Mouse (Mus musculus) limb, embryonic 14.5 days (tissue): ENCODE measurements around the gene Tnik. TPM values are rescaled to one million over a fixed set of nuclear protein-coding genes. Genes with fewer than 3 reads are reported as not detected.

ENCODE experiments used
- ATAC-seq: fragments of 200-750 bp; cut with Nextera tagmentation; 2 replicates; pipeline ENCODE4 v1.8.0; 2017; ENCODE audit warnings: low read depth, moderate number of reproducible peaks, moderate TSS enrichment; ENCODE audit not compliant: low FRiP score
- DNase-seq: peaks from one replicate; pipeline ENCODE4 v3.0.0-alpha.2; 2015; ENCODE audit warnings: low spot score
- H3K27ac ChIP-seq: fragments of 300-500 bp; sonication (generic); replicated peaks from 2 replicates; pipeline ENCODE4 v1.5.1; 2014; ENCODE audit warnings: low read depth, mild to moderate bottlenecking, low read length, moderate library complexity, mixed read lengths
- H3K27me3 ChIP-seq: fragments of 300-500 bp; sonication (generic); 2 replicates; pipeline ENCODE4 v1.6.1; 2014; ENCODE audit warnings: low read length, mixed read lengths; ENCODE audit not compliant: control insufficient read depth, insufficient read depth
- H3K36me3 ChIP-seq: fragments of 300-500 bp; sonication (generic); 2 replicates; pipeline ENCODE4 v1.6.1; 2014; ENCODE audit warnings: mild to moderate bottlenecking, low read length, moderate library complexity, mixed read lengths; ENCODE audit not compliant: control insufficient read depth, insufficient read depth
- H3K4me1 ChIP-seq: fragments of 300-500 bp; sonication (generic); 2 replicates; pipeline ENCODE4 v1.6.1; 2014; ENCODE audit warnings: antibody characterized with exemption, low read length, mixed read lengths; ENCODE audit not compliant: control insufficient read depth, insufficient read depth
- H3K4me2 ChIP-seq: fragments of 300-500 bp; sonication (generic); replicated peaks from 2 replicates; pipeline ENCODE4 v1.6.1; 2014; ENCODE audit warnings: low read depth, mild to moderate bottlenecking, low read length, moderate library complexity; ENCODE audit not compliant: severe bottlenecking
- H3K4me3 ChIP-seq: fragments of 300-500 bp; sonication (generic); replicated peaks from 2 replicates; pipeline ENCODE4 v1.5.1; 2014; ENCODE audit warnings: low read length
- H3K9ac ChIP-seq: fragments of 300-500 bp; sonication (generic); 2 replicates; pipeline ENCODE4 v1.6.1; 2014; ENCODE audit warnings: mild to moderate bottlenecking, low read depth, low read length, moderate library complexity; ENCODE audit not compliant: severe bottlenecking
- H3K9me3 ChIP-seq: fragments of 300-500 bp; sonication (generic); 2 replicates; pipeline ENCODE4 v1.6.1; 2016; ENCODE audit warnings: low read length; ENCODE audit not compliant: control insufficient read depth
- POLR2A ChIP-seq: fragments of 200-500 bp; IDR thresholded peaks from 2 replicates; pipeline ENCODE4 v1.8.0; 2012; ENCODE audit warnings: inconsistent platforms, mild to moderate bottlenecking, moderate library complexity, borderline replicate concordance; ENCODE audit not compliant: insufficient read depth, insufficient read length; ENCODE audit errors: extremely low read depth
- WGBS: fragments of 180-500 bp; shearing (Covaris S2); extraction: QIAGEN DNeasy Blood & Tissue Kit; methylation state at CpG from one replicate; pipeline ENCODE4 v1.1.7; 2014; 5-methylcytosine and 5-hydroxymethylcytosine counted together
- polyA plus RNA-seq, 2 experiments: library from polyadenylated mRNA; depleted of rRNA in 1 of 2; stranded (reverse) in 1 of 2; unstranded in 1 of 2; fragments of >200 nt; fragmentation: Nextera tagmentation in 1 of 2; extraction: Ambion mirVana in 1 of 2; gene quantifications; 2 replicates each; pipeline versions ENCODE4 v1.2.1 to v1.2.3; 2012 to 2014

The Tnik gene
- polyA plus RNA-seq, 2 experiments = 5.4 to 9.6 TPM

DNA sequence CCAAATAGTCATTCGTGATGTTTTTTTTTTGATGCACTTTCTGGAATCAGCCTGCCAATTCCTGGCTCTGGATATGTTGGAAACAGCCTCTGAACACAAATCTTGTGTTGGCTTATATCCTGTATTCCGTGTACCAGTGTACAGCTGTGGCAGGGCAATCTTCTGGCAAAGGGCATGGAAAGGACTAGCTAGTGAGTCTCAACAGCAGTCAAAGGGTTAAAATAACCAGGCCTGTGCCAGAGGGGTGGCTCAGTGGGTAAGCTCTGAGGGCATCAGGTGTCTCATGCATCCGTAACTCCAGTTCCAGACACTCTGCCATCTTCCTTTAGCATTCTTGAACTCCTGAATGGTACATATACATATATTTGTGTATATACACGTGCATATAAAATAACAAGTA is 83.5 kb downstream of the Tnik start:
- H3K27ac ChIP-seq = no peak overlapping the region
- no peak overlapping the region for H3K4me3 ChIP-seq
- no peak for TF ChIP-seq POLR2A
- 81% methylated on average over 4 of the region's 4 CpGs for WGBS
- no peak for ATAC-seq
- H3K9me3 ChIP-seq = no peaks in the 10 kb centered on the region
- no peak for DNase-seq
- no peak overlapping the region for H3K9ac ChIP-seq
- no peaks in the 10 kb centered on the region for H3K36me3 ChIP-seq
- no peaks in the 10 kb centered on the region for H3K27me3 ChIP-seq
- H3K4me2 ChIP-seq = no peak overlapping the region
- H3K4me1 ChIP-seq = no peaks in the 10 kb centered on the region

DNA sequence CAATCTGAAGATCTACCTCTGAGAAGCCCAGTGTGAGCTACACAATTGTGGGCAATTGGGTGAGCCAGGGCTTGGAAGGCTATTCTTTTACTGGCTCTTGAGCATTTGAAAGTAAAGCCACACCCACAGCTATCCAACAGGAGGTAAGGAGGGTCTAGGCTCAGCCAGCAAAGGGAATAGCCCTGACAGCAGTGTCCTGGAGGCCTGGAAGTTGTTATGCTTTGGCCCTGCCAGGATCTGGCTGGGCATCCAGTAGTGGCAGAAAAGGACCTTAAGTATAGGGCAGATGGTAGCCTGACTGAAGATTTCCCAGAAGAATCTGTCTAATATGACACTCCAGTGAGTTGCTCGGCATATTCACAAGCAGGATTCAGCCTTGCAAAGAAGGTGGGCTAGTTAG is 85.7 kb downstream of the Tnik start:
- DNase-seq (no peak), ATAC-seq (no peak)
- TF ChIP-seq POLR2A = no peak
- Histone ChIP-seq H3K36me3 (no peaks in the 10 kb centered on the region), H3K4me2 (no peak overlapping the region), H3K4me3 (no peak overlapping the region), H3K9me3 (no peaks in the 10 kb centered on the region), H3K4me1 (no peaks in the 10 kb centered on the region), H3K27ac (no peak overlapping the region), H3K9ac (no peak overlapping the region), H3K27me3 (no peaks in the 10 kb centered on the region)
- WGBS = 97% methylated on average over 1 of the region's 1 CpGs

DNA sequence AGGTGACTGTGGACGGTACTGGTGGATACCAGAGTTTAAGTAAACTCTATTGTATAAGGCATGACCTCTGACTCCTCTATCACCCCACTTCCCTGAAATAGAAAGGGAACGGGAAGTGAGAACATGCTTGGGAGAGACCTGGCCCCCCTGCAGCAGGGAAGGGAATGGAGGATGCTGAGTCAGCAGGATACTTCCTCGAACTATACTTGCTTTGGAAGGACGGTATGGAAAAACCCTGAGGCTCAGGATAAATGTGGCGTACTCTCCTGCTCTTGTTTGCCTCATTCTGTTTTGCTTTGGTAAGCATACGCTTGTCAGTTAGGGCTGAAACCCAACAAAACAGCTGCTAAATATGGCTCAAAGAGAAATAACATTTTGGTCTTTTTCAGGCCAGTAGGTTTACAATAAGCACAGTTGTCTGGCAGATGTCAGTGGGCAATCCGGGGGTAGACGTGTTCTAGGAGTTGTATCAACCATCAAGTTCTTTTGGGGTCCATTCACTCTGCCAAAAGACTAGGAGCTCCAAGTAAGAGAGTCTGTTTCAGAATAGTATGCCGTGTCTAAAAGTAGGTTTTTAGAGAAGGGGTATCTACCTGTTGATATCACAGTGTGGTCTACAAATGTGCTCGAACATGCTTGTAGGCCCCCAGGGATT is 87.3 kb downstream of the Tnik start:
- WGBS = 80% methylated on average over 10 of the region's 10 CpGs
- Histone ChIP-seq H3K4me2 (no peak overlapping the region), H3K9ac (no peak overlapping the region), H3K4me1 (no peaks in the 10 kb centered on the region), H3K27me3 (no peaks in the 10 kb centered on the region), H3K9me3 (no peaks in the 10 kb centered on the region), H3K27ac (no peak overlapping the region), H3K4me3 (no peak overlapping the region), H3K36me3 (no peaks in the 10 kb centered on the region)
- ATAC-seq (no peak), DNase-seq (no peak)
- TF ChIP-seq POLR2A = no peak

DNA sequence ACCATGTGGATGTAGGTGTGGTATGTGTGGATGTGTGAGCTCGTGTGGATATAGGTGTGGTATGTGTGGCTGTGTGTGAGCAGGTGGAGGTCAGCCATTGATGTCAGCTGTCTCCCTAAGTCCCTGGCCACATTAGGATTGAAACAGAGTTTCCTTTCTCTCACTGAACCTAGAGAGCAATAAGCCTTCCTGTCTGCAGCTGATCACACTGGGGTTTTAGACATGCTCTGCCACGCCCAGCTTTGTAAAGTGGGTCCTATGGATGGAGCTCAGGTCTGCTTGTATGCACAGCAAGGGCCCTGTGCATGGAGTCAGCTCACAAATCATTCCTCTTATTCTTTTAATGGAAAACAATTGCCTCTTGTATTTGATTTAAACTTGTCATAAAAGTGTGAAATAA is 95.4 kb downstream of the Tnik start:
- no peak for TF ChIP-seq POLR2A
- peaks cover 5% of the 10 kb centered on the region for H3K4me1 ChIP-seq
- DNase-seq (no peak), ATAC-seq (no peak)
- WGBS = 51% methylated on average over 2 of the region's 2 CpGs
- H3K9ac ChIP-seq = no peak overlapping the region
- no peaks in the 10 kb centered on the region for H3K36me3 ChIP-seq
- no peak overlapping the region for H3K4me3 ChIP-seq
- H3K9me3 ChIP-seq = no peaks in the 10 kb centered on the region; the same call in 1 of the 2 replicates
- H3K27me3 ChIP-seq = no peaks in the 10 kb centered on the region
- H3K27ac ChIP-seq = no peak overlapping the region
- no peak overlapping the region for H3K4me2 ChIP-seq

DNA sequence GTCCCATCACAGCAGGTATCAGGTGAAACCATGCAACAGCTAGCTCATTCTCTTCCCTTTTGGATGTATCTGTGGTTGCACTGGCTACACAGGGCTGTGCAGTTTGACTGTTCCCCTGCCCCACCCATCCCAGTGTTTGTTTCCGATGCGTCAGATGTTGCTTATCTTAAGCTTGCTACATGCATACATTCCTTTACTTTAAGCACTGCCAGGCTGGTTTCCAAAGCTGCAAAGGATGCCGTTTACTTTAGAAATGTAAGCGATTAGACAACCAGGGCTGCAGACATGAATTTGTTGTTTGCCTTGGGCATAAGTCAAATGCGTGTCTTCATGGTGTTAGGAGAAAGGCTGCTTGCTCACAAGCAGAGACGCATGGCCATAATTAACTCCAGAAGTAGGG is 96.1 kb downstream of the Tnik start:
- H3K9me3 ChIP-seq = no peaks in the 10 kb centered on the region; the same call in 1 of the 2 replicates
- H3K27me3 ChIP-seq = no peaks in the 10 kb centered on the region
- ATAC-seq = no peak
- no peak overlapping the region for H3K9ac ChIP-seq
- no peak overlapping the region for H3K4me3 ChIP-seq
- no peak for DNase-seq
- peaks cover 5% of the 10 kb centered on the region for H3K4me1 ChIP-seq
- 16% methylated on average over 6 of the region's 6 CpGs for WGBS
- H3K27ac ChIP-seq = no peak overlapping the region
- no peak for TF ChIP-seq POLR2A
- 0 out of 2 replicates have a peak overlapping the region, but pooled peaks have one; percentile 11 for H3K4me2 ChIP-seq
- no peaks in the 10 kb centered on the region for H3K36me3 ChIP-seq
